Mouse (Mus musculus): ENCODE data around the gene Mlst8.

GRCm38 (mm10) chr17:24451220-24451619 lies 27.7 kb downstream of the Mlst8 start:
- TF ChIP-seq MYC (IDR thresholded peaks at IDR 0.05; ENCODE audit: low read depth, low read length): no peak
- no peak for TF ChIP-seq MAFK (IDR thresholded peaks at IDR 0.05; ENCODE audit: borderline replicate concordance, low read depth, low read length)
- TF ChIP-seq POLR2AphosphoS5 (IDR thresholded peaks at IDR 0.05; ENCODE audit: borderline replicate concordance, low read depth, low read length): no peak
- no peak for TF ChIP-seq GATA1 (IDR thresholded peaks at IDR 0.05; ENCODE audit: low read depth, low read length)
- no peak for TF ChIP-seq GABPA (IDR thresholded peaks at IDR 0.05; ENCODE audit: low read depth, low read length)
- TF ChIP-seq EP300 (IDR thresholded peaks at IDR 0.05; ENCODE audit: low read depth in 1 of 2, low read length in 2 of 2): no peak
- TF ChIP-seq USF1 (IDR thresholded peaks at IDR 0.05; ENCODE audit: low read depth, low read length): no peak
- TF ChIP-seq CTCF (IDR thresholded peaks at IDR 0.05 in 2 of 3, conservative IDR thresholded peaks at IDR 0.05 in 1 of 3; ENCODE audit: control insufficient read depth in 1 of 3, insufficient read depth in 1 of 3, low read depth in 2 of 3, low read length in 3 of 3, poor library complexity in 1 of 3, severe bottlenecking in 1 of 3): no peak
- TF ChIP-seq POLR2A (IDR thresholded peaks at IDR 0.05; ENCODE audit: control insufficient read depth in 1 of 2, insufficient read depth in 1 of 2, low read depth in 1 of 2, low read length in 2 of 2, poor library complexity in 1 of 2): no peak
- no peak for TF ChIP-seq MYB (IDR thresholded peaks at IDR 0.05; ENCODE audit: low read depth, low read length)
- no peak for TF ChIP-seq SMC3 (IDR thresholded peaks at IDR 0.05; ENCODE audit: low read depth, low read length)

Measured in MEL (cell line).